Mouse (Mus musculus) frontal cortex, adult 2 months (tissue): Measurements from ENCODE around the gene Gm11232. TPM values are rescaled to one million over a fixed set of nuclear protein-coding genes. Genes with fewer than 3 reads are reported as not detected.
A peak's percentile ranks its signal among the peaks of the same experiment; 100 is the strongest.

Source experiments
- DNase-seq, 2 experiments: peaks; one replicate each; pipeline ENCODE4 v3.0.0; 2022; ENCODE audit warnings: low spot score in 1 of 2; ENCODE audit errors: extremely low spot score in 1 of 2
- polyA plus RNA-seq: library from polyadenylated mRNA; depleted of rRNA; stranded (reverse); fragments of >200 nt; gene quantifications from 2 replicates; pipeline ENCODE4 v1.2.3, GENCODE M21; 2012; rRNA removed

The Gm11232 gene
- polyA plus RNA-seq = not detected in 2 replicates

DNA sequence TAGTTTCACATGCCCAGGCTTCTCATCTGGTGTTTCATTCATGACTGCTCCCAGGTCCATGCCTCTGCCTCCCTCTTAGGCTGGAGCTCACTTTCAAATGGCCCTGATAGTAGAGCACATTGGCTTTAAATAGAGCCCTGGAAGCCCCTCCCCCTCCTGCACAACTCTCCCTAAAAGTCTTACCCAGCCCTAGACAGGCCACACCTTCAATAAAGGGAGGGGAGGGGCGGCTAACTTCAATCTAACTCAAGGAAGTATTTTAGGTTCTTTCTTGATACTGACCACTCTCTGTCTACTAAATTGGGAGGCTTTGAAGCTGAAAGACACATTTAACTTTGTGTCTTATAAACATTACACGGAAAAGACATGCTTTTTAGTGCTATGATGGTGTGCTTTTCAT, at the start of gene Gm11232:
TSS of gene Gm11232 (minus strand) at position 101 of the 400 bp plus-strand sequence.
- no peak for DNase-seq

DNA sequence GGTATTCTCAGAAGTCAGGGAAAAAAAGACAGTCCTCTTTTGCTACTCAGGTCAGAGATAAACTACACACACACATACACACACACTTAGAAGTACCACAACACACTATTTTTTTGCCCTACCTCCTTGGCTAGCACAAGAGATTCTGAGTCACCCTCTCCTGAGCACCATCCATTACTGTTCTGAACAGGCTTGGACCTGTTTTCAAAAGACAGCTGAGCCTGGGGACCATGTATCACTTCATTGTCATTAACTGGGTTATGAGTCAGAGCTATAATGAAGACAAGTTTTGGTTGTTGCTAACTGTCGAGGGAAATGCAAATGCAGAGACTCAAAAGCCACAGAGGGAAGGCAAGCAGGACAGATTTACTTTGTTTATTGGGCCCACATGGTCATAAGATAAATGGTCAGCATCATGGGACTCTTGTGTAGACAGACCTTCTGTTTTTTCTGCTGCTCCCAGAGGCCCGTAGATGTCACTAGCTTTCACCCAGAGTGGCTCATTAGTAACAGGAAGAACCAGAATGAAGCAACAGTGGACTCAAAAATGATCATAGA, 48.3 kb upstream of the Gm11232 start:
- no peak for DNase-seq

DNA sequence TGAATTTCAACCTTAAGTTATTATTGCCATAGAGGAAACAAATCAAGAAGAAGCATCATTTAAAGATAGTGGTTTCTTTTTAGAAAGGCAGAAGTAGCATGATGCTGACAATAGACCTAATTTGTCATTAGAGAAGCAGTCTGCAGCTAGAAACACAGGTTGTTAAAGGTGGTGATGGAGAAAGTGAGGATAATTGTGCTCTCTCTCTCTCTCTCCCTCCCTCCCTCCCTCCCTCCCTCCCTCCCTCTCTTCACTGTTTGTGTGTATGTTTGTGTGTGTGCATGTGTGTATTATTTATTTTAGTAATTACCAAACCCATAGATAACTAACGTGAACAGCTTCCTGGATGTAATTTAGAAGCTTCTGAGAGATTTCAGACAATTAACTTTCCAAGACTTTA, 7.8 kb upstream of the Gm11232 start:
- no peak for DNase-seq

DNA sequence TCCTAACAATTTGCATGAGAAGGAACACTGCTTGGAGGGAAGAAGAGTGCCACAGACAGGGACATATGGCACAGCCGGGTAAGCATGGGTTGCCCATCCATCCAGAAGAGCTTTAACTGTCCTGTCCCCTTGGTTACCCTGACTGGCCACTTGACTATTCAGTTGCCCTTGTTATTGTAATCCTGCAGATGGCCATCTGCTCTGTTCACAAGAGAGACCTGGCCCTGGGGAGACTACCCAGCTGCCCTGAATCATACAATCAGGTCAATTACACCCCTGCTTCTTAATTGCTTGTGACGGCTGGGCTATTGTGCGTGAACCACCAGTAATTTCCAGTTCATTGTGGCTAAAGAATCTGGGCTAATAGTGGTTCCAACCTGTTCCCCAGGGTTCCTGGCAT, 7.3 kb upstream of the Gm11232 start:
- no peak for DNase-seq

DNA sequence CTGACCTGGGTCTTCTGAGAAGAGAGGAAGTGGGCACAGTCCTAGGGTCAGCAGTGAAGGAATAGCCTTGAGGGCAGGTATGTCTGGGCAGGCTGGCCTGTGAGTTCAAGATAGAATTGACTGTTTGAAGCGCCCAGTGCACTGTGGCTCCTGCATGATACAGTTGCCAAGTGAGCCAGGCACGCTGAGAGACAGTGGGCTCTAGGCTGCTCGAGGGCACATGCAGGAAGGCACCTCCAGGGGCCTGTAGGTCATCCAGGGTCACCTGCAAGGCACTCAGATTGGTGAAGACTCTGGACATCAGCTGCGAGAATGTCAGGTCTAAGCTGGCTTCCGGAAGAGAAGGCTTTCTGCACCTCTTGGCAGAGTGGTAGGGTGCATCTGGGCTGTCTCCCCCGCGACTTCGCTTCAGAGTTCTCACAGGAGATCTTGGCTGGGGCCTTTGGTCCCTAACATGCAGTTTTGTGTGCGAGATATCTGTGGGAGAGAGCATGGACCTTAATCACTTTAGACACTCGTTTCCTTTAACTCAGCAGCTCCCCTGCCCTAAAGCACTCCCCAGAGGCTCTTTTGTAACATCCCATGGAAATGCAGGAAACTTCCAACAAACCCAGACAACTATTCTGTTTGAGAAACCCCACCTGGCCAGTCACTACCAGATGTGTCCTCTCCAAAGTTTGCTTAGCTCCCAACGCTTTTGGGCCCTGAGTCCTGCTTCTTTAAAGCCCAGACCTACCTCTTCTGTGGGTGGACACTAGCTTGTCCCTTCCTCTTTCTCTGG, 1.1 kb downstream of the Gm11232 start:
- DNase-seq = no peak

DNA sequence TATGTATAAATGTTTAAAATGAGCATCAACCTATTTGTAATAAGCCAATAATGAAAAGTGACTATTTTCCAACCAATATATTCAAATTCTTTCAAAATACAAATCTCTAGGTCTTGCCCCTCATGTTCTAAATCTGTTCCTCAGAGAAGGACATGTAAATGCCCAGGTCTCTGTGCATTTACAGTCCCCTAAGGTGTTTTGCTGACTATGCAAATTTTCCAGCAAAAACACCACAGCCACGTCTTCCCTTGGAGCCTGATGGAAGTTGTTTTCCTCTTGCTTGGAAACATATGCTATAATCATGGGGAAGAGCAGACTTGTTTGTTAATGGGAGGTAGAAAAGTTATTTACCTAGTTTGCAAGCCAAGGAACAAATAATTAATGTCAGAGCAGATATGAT, 12.0 kb downstream of the Gm11232 start:
- no peak for DNase-seq

DNA sequence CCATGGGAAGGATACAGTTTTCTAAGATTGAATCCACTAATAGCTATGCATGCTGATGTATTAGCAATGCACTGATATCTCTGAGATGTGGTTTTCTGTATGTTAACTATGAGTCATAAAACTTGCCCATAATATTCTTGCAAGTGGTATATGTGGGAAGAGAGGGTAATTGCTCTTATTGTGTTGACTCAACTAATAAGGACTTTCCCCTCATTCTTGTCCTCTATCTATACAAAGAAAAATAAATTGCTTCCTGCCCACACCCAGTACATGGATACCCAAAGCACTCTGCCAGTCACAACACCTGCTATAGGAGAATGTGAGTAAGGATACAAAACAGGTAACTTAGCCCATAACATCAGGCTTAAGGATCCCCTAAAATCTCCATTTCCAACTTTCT, 21.2 kb downstream of the Gm11232 start:
- no peak for DNase-seq

DNA sequence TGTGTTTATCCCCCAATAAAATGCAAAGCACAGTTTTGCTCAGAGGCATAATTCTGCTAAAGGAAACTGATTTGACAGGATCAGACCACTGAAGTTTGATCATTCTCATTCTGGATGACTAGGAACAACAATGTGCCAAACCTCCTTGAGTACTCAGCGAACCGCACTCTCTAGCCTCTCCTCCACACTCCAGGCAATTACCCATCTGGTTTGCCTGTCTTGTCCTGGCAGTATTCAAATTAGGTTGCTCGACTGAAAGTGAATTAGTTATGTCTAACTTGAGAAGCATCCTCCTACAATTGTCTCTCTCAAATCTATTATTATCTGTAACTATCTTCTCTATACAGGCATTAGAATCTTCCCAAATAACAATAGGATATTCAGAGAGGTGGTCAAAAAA, 22.5 kb downstream of the Gm11232 start:
- peak; percentile 1 to 8 for DNase-seq

DNA sequence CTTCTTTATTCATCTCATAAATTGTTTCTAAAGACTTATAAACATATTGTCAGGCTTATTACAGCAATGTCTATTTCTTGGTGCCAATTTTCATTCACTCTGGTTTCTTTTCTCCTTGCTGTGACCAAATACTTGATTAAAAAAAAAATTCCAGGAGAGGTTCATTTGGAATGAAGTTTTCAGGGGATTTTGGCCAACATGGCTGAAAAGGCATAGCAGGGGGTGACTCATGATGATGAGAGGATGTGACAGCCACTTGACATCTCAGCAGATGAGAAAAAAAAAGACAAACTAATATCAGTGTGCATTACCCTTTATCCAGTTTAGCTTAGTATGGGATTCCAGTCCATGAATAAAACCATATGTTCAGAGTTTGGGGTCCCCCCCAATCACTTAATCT, 28.4 kb downstream of the Gm11232 start:
- no peak for DNase-seq

DNA sequence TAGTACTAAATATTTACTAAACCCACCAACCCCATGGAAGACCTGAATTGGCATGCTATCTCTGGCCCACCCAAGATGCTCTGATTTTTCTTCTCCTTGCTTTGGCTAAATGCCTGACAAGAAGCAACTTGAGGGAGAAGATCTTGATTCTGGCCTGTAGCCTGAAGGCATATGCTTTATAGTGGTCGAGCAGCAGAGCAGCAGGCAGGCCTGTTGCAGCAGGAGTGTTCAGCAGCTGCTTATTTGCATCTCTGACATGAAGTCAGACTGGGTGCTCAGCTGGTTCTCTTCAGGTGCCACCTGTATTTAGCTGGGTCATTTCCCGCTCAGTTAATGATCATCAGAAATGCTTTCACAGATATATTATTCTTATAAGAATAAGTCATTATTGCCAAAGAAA, 30.2 kb downstream of the Gm11232 start:
- no peak for DNase-seq

DNA sequence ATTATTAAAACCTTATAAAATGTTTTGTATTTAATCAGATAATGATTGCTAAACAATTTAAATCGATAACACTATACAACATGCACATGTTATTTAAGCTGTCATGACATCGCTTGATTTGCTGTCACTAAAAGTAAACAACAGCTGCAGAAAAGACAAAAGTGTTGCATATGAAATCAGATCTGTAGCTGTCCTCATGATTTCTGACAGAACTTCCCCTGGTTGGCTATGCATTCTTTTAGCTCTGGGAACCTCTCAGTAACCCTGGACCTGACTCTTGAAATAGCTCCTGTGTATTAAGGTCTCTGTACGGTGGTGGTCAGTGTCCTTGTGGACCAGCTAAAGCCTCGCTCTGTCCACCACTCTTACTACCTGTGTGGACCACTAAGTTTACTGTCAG, 30.7 kb downstream of the Gm11232 start:
- no peak for DNase-seq

DNA sequence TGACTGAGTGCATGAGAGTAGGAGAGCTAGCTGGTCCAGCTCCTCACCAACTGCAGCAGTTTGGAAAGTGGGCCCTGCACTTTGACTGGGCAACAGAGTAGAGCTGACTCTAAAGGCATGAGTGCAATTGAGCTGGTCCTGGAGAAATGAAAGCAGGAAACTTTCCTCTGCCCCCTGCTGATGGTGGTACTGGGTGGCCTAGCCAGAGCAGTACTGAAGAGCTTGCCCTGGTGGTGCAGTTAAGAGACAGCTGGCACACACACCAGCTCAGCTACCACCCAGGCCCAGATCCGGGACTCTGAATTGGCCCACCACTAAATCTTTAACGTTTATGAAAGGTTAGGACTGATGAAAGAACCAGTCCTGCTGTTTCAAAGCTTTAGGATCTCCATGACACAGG, 31.9 kb downstream of the Gm11232 start:
- DNase-seq = no peak
